9 mouse cellular contexts compared by ENCODE assay signal in genomic region chr16:94205528-94206484, GRCm38 (mm10).
DNase-seq lines count a peak whose midpoint lies in the region; ATAC-seq and TF ChIP-seq lines count a peak whose summit lies in the region.
"Had no signal": no experiment of that assay in that cellular context is flagged by ENCODE, and none has a peak within 500 bp of the region (broad histone marks: within the 10 kb centered on the region; RNA-seq: fewer than 3 reads in every experiment).

No protein-coding gene starts in this region.

- H3K27me3 ChIP-seq in kidney, adult 2 months (replicated peaks; ENCODE audit: control insufficient read depth, insufficient read depth, low read length) = no peaks in the 10 kb centered on the region
- H3K27me3 ChIP-seq in embryonic facial prominence, embryonic 14.5 days (replicated peaks; ENCODE audit: control insufficient read depth, insufficient read depth, low read length) = no peaks in the 10 kb centered on the region
- peaks cover 88% of the 10 kb centered on the region for H3K27me3 ChIP-seq in limb, embryonic 12.5 days

- no peaks in the 10 kb centered on the region for H3K9me3 ChIP-seq in embryonic facial prominence, embryonic 14.5 days (ENCODE audit: control insufficient read depth, low read length)
- H3K9me3 ChIP-seq in limb, embryonic 12.5 days = 0 out of 2 replicates have a peak, but pooled peaks cover 6% of the 10 kb centered on the region

- H3K4me1 ChIP-seq in kidney, adult 2 months (ENCODE audit: control insufficient read depth, insufficient read depth, low read length) = no peaks in the 10 kb centered on the region
- peaks cover 6% of the 10 kb centered on the region; the same call in 1 of the 2 replicates for H3K4me1 ChIP-seq in embryonic facial prominence, embryonic 14.5 days (ENCODE audit: control insufficient read depth, insufficient read depth, low read length)
- H3K4me1 ChIP-seq in limb, embryonic 12.5 days (replicated peaks) = peaks cover 52% of the 10 kb centered on the region

- H3K9ac ChIP-seq in embryonic facial prominence, embryonic 14.5 days (ENCODE audit: low read depth, low read length) = no peak overlapping the region
- H3K9ac ChIP-seq in limb, embryonic 12.5 days (replicated peaks) = no peak overlapping the region

- TF ChIP-seq CTCF in kidney, adult 2 months (conservative IDR thresholded peaks at IDR 0.05; ENCODE audit: insufficient read depth, insufficient read length, low read depth, low read length) = no peak

- 45% methylated on average over 26 of the region's 26 CpGs for WGBS in kidney, adult 2 months
- WGBS in embryonic facial prominence, embryonic 14.5 days = 63% methylated on average over 26 of the region's 26 CpGs
- WGBS in limb, embryonic 12.5 days = 64% methylated on average over 26 of the region's 26 CpGs

- peak; percentile 37 for DNase-seq in kidney, adult 2 months
- no peak for DNase-seq in kidney, postnatal 14 days
- DNase-seq in brain, adult 2 months (ENCODE audit: low read depth, low spot score) = peak; percentile 39
- peak; percentile 58 for DNase-seq in embryonic facial prominence, embryonic 14.5 days (ENCODE audit: low spot score)
- no peak for DNase-seq in urinary bladder, postnatal 36 days (ENCODE audit: low spot score in 2 of 2)
- DNase-seq in cerebellum, postnatal 4 days (ENCODE audit: low spot score in 2 of 2) = no peak
- DNase-seq: cerebellum, postnatal 10 days; heart, postnatal 4 days had no signal

- no peak for TF ChIP-seq POLR2A in kidney, adult 2 months (IDR thresholded peaks at IDR 0.05; ENCODE audit: low read depth, low read length)

- no peak overlapping the region for H3K27ac ChIP-seq in kidney, adult 2 months (ENCODE audit: insufficient read depth, low read depth, low read length)
- H3K27ac ChIP-seq in embryonic facial prominence, embryonic 14.5 days (replicated peaks; ENCODE audit: low read depth, low read length) = no peak overlapping the region
- H3K27ac ChIP-seq in limb, embryonic 12.5 days = peak overlapping the region; percentile 12; the same call in 1 of the 2 replicates

- peak; percentile 51; the same call in 1 of the 2 replicates for ATAC-seq in embryonic facial prominence, embryonic 14.5 days (ENCODE audit: low read depth)
- no peak for ATAC-seq in limb, embryonic 12.5 days (ENCODE audit: insufficient number of reproducible peaks, insufficient read depth, low FRiP score, low TSS enrichment, low read depth)

- no peaks in the 10 kb centered on the region for H3K36me3 ChIP-seq in kidney, adult 2 months (ENCODE audit: control insufficient read depth, insufficient read depth, low read length)
- H3K36me3 ChIP-seq in embryonic facial prominence, embryonic 14.5 days (ENCODE audit: control insufficient read depth, insufficient read depth, low read length) = no peaks in the 10 kb centered on the region
- H3K36me3 ChIP-seq in limb, embryonic 12.5 days = no peaks in the 10 kb centered on the region

- H3K4me3 ChIP-seq in kidney, adult 2 months (ENCODE audit: insufficient read depth, low read depth, low read length) = no peak overlapping the region
- no peak overlapping the region for H3K4me3 ChIP-seq in embryonic facial prominence, embryonic 14.5 days (ENCODE audit: low read depth, low read length)
- no peak overlapping the region for H3K4me3 ChIP-seq in limb, embryonic 12.5 days (replicated peaks)

- H3K4me2 ChIP-seq in embryonic facial prominence, embryonic 14.5 days (ENCODE audit: low read depth, low read length) = no peak overlapping the region
- peak overlapping the region; percentile 9 for H3K4me2 ChIP-seq in limb, embryonic 12.5 days

Comparison
In these comparisons a context has a peak if more than half of its experiments do, and no peak if none do; other contexts are left out.
1. DNase-seq: peak in kidney, adult 2 months (single experiment), brain, adult 2 months (single experiment) and embryonic facial prominence, embryonic 14.5 days (single experiment); none in kidney, postnatal 14 days (single experiment), urinary bladder, postnatal 36 days (0 of 2) and cerebellum, postnatal 4 days (0 of 2).